Mouse (Mus musculus): ENCODE results near the gene Slc22a15.
"Not testable (repeated sequence)": the region's sequence is repeated elsewhere in the genome, so short reads cannot be mapped to it uniquely, and the experiment has no call there.

Slc22a15 gene

DNA sequence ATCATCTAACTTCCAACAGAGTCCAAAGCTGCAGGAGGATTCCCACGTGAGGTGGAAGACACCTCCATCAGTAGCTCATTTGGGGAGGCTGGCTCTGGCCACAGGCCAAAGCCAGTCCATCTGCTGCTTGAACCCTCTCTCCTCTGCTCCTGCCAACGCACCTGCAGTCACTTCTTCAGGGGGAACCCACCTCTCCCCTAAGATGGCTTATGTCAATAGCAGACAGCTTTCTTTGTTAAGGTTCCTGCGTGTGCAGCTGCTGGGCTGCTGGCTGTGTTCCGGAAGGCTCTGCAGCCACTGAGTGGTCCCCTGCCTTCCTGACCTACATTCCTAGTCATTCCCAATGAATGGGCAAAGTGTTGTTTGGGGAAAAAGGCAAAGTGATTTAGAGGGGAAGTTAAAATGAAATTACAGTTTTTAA is 57.2 kb downstream of the Slc22a15 start:
- no peak for DNase-seq (ENCODE audit: low read depth, low spot score)

DNA sequence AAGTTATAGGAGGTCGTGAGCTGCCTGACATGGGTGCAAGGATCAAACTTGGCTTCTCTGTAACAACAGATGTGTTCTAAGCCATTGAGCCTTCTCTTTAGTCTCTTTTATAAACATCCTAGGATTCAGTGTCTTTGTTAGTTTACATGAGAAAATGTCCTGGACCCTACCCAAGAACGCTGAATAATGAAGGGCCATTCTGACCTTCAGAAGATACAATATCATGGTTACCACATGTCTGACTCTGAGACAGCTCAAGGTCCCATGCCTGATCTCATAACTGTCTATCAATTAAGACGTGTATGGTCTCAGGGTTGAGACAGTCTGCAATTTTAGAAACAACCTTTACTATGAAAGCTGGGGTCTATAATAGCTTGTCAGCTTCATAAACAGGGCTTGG is 62.4 kb downstream of the Slc22a15 start:
- no peak for DNase-seq (ENCODE audit: low read depth, low spot score)

DNA sequence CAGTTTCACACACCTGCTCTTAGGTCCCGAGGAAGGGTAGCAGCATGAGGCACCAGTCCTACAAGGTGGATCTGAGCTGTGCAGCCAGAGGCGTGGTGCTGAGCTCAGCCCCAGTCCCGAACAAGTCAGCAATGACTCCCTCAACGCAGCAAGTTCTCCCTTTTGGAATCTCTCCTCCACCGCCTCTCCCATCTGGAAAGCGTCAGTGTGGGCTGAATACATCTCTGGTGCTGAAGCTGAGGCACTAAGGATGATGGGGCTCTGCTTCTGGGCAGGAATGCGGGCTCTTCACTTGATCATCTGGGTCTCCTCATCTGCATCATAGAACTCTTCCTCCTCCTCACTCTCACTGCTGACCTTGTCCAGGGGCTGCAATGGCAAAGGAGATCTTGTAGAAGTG is 64.1 kb downstream of the Slc22a15 start:
- DNase-seq (ENCODE audit: low read depth, low spot score) = no peak

DNA sequence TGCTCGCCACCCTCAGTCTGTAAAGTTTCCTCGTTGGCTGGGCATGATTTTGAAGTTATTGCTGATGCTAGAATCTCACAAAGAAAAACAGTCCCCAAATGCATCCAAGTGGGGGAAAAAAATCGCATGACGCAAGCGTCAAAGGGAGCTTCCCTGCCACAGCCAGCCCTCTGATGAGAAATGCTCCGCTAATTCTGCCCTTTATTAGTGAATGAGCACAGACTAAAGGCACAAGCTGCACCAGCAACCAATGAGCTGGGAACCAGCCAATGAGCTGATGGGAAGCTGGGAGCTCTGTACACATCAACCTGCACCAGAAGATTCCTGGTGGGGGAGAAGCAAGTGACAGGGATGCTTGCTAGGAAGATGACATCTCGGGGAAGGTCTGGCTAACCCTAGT is 64.5 kb downstream of the Slc22a15 start:
- no peak for DNase-seq (ENCODE audit: low read depth, low spot score)

GRCm38 (mm10) chr3:101854075-101854474 is 70.2 kb downstream of the Slc22a15 start:
- DNase-seq (ENCODE audit: low read depth, low spot score) = no peak

DNA sequence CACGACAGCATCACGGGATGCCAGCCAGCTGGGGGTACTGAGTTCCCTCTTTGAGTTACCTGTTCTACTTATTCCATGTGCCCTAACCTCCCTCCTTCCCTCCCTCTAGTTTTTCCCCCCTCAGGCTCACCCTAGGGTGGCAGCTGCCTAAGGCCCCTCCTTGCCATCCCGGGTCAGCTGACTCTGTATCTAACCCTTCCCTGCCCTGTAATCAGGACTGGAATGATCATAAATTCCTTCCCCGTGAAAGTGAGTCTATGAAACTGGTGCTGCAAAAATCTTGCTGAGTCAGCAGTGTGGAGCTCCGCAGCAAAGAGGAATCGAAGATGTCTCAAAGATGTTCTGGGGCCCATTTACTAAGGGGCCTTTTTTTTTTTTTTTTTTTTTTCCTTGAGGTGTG is 72.9 kb downstream of the Slc22a15 start:
- DNase-seq (ENCODE audit: low read depth, low spot score) = no peak

DNA sequence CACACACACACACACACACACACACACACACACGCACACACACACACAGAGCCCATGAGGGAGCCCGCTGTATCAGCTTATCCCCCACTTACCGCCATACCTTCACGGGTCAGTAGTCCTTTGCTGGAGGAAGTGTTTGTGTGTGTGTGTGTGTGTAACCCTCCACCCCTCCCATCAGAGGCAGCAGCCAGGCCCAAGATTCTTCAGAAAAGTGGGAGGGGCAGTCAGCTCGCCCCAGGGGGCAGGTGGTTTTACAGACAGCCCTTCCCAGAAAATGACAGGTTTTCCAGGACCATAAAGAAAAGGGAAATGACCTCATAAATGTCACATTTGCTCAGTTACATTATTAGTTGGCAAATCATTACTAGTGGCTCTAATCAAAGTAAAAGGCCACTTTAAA is 75.4 kb downstream of the Slc22a15 start, which contains the start of gene Mab21l3:
Gene Mab21l3, minus strand, starts transcription at position 144 of the 400 bp plus-strand sequence.
- DNase-seq (ENCODE audit: low read depth, low spot score) = no peak

DNA sequence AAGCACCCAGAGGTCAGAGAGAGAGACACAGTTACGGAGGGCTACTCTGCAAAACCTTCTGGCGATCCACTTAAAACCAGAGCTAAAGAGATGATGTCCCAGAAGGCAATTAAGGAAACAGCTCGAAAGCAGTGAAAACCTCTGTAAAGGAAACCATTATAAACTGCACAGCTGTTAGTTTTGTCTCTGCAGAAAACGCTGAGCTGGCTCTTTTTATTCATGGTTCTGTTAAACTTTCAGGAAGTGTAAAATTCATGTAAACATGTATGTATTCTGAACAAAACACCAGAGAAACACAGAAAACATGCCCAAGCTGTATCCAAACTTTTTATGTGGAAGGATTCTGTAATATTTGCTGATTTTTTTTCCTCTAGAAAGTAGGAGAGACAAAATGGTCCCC is 78.2 kb downstream of the Slc22a15 start:
- no peak for DNase-seq (ENCODE audit: low read depth, low spot score)

- DNase-seq (ENCODE audit: low read depth, low spot score) = no peak
Measured at GRCm38 (mm10) chr3:101842372-101843094, 81.7 kb downstream of the Slc22a15 start.

- DNase-seq (ENCODE audit: low read depth, low spot score) = no peak
Measured at GRCm38 (mm10) chr3:101839327-101839726, 84.9 kb downstream of the Slc22a15 start.

DNA sequence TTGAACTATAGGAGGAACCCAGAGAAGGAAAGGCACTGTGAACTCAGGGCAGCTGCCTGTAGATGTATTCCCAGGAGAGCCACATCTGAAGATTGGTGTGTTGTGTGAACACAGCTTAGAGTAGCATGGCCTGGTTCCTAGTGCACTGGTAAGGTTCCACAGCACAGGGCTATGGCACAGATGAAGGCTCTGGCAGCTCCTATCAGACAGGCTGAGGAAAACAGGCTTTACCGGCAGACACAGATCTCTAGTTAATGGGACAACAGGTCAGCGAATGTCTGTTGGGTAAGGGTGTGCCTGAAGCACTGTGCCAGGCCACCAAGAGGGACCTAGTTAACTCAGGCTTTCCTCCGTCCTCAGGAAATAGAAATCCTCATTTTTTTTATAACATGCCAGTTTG is 87.3 kb downstream of the Slc22a15 start:
- DNase-seq (ENCODE audit: low read depth, low spot score) = no peak

DNA sequence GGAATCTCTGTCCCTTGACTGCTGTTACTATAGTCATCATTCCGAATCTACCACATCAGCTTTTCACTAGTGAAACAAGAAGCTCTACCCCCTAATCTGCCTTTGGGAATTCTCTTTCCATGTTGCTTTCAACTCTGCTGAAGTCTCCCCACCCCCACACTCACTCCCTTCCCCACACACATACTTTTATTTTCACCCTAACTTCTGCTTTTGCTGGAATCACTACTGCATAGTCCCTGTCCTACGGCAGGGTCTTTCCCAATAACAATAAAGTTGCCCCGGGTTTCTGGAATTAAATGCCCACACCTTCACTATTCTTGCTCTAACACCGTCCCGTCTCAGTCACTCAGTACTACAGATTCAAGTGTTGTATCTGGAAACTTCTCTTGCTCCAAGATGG is 87.7 kb downstream of the Slc22a15 start:
- no peak for DNase-seq (ENCODE audit: low read depth, low spot score)

DNA sequence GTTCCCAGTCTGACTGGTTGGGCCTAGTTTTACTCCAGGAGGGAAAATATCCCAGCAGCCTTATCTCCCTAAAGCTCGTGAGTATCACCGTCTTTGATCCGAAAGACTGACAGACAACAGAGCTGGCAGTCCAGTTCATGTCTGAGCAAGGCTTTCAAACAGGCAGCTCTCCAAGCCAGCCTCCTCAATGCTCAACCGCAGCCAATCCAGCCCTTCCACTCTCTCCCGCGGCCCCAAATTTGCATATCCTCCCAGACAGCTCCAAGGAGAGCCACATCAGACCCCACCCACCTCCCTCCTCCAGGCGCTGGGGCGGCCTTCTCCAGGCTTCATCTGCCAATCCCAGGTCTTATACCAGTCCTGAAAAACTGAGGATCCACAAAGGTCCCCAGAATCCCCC is 88.2 kb downstream of the Slc22a15 start:
- peak; percentile 58 for DNase-seq (ENCODE audit: low read depth, low spot score)

DNA sequence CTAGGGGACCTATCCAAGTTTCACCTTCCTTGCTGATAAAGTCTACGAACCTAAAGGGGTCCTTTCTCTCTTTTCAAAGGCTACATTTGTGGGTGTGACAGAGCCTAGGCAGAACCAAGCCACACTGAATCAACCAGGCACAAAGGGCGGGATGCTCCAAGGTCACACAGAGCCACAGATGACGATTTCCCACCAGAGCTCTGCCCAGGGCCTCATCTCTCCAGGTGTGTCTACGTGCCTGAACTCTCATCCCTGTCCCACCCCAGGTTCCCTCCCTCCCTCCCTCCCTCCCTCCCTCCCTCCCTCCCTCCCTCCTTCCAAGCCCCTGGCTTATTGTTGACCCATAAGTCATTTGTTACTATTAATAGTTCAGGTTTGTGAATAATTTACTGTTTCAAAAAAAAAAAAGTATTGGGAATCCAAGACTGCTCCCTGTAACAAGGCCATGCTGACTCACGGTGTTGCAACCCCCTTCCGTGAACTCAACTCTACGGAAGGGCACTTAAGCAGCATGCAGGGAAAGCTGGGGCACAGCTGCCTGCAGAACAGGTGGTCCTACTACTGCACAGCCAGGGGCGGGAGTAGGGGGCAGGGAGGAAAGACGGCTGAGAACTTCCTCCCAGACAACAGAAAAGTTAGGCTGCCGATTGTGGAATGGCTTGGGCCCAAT is 92.9 kb downstream of the Slc22a15 start:
- DNase-seq (ENCODE audit: low read depth, low spot score) = no peak

DNA sequence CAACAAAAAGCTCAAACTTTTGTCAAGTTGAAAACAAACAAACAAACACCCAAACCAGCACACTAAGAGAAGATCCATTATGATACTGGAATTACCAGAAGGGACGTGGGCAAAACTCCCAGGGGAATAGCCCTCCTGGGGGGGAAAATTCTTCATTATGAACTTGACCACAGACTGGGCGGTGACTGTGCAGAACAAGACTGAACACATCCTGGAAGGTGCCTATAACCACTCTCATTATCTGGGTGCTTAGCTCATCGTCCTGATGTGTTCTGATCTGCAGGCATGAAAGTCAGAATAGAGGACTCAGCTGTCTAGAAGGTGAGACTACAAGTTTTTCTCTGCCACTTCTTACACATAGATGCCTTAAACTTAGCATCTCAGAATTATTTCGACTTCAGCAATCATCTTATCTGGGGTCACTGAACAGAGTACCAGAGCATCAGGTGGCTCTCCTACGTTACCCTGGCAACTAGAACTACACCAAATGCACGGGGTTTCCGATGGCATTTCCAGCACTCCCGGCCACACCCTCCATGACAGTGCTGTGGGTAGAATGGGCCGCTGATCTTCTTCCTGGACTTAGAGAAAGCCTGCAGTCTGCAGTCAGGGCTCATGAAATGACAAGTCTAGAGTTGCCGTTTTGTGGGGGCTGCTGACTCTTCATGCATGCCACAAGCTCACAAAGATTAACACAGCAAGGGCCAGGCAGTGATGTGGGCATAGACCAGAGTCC is 94.2 kb downstream of the Slc22a15 start:
- no peak for DNase-seq (ENCODE audit: low read depth, low spot score)

DNA sequence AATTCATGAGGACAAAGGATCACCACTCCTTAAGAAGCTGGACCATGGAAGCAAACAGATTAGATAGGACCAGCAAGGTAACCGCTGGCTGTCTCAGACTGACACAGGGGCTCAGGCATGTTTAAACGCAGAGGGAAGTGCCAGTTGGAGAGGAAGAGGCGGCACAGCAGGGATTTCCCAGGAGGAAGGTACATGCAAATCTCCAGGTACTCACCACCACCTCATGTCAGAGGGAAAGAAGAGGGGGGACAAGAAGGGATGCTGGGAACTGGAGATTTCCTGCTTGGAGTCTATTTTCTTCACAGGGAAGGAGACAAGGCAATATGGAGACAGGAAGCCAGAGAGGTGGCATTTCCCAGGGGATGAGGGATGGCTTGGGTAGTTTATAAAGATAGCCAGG is 95.7 kb downstream of the Slc22a15 start:
- DNase-seq (ENCODE audit: low read depth, low spot score) = no peak

- DNase-seq (ENCODE audit: low read depth, low spot score) = no peak
Measured at GRCm38 (mm10) chr3:101827220-101827715, 97.0 kb downstream of the Slc22a15 start.

DNA sequence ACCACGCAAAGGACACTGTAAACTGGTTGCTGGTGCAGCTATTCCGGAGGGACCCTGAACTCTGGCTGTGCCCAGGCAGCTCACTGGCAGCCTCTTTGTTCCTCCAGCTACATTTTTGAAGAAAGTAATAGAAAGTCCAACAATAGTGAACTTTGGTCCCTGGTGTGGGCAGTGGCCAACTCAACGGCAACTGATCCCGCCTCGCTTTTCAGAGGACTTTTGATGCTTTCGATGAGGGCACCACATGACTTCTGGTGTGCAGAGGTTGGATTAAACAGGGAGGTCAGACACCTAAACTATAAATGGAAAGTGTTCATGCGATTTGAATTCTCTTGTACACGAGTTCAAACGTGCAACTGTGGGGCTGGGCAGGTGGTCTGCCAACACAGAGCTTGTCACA is 99.9 kb downstream of the Slc22a15 start:
- no peak for DNase-seq (ENCODE audit: low read depth, low spot score)

DNA sequence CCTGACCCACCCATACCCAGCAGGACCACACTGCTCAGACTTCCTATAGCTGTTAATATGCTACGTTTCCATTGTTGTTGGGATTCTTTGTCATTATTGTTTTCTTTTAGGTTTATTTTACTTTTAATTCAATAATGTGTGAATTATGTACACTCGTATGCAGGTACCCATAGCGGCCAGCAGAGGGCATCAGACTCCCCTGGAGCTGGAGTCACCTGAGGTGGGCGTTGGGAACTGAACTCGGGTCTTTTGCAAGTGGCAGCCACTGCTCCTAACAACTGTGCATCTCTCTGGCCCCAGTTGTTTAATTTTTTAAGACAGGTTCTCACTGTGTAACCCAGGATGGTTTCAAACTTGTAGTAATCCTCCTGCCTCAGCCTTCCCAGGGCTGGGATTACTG is 102.2 kb downstream of the Slc22a15 start:
- DNase-seq (ENCODE audit: low read depth, low spot score) = no peak

- not testable (repeated sequence) for DNase-seq (ENCODE audit: low read depth, low spot score)
Measured at GRCm38 (mm10) chr3:101820708-101821107, 103.5 kb downstream of the Slc22a15 start.

DNA sequence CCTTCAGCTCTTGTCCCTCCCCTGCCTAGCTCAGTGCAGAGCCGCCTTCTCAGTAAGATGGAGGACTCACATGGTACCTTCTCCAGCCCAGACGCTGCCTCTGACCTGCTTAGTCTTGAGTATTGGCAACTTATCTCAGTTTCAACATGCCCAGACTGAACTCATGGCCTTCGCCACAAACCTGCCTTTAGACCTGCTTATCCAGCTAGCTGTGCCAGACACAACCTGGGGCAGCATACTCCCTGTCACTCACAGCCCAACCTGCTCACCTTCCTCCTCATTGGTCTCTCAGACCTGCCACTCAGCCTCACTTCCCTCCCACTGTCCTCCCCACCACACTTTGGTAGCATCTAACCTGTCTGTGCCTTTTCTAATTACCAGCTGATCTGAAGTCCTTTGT is 108.2 kb downstream of the Slc22a15 start:
- no peak for DNase-seq (ENCODE audit: low read depth, low spot score)

GRCm38 (mm10) chr3:101814790-101815189 is 109.5 kb downstream of the Slc22a15 start:
- DNase-seq (ENCODE audit: low read depth, low spot score) = no peak

Data from embryo, embryonic 11.5 days (tissue).